Mouse (Mus musculus): ENCODE results near the gene C1s2.

GRCm38 (mm10) chr6:124669234-124669859, 33.5 kb upstream of the C1s2 start:
- TF ChIP-seq POLR2A (IDR thresholded peaks at IDR 0.05; ENCODE audit: borderline replicate concordance, insufficient read depth, low read length): no peak
- no peak for TF ChIP-seq CTCF (IDR thresholded peaks at IDR 0.05; ENCODE audit: borderline replicate concordance, insufficient read depth, low read depth, low read length)

Data from cerebellum, adult 2 months (tissue).